Mouse (Mus musculus): ENCODE measurements around the gene Gm12666. TPM values are rescaled to one million over a fixed set of nuclear protein-coding genes. Genes with fewer than 3 reads are reported as not detected.

The Gm12666 gene
- total RNA-seq (2023) = 3.3 TPM

DNA sequence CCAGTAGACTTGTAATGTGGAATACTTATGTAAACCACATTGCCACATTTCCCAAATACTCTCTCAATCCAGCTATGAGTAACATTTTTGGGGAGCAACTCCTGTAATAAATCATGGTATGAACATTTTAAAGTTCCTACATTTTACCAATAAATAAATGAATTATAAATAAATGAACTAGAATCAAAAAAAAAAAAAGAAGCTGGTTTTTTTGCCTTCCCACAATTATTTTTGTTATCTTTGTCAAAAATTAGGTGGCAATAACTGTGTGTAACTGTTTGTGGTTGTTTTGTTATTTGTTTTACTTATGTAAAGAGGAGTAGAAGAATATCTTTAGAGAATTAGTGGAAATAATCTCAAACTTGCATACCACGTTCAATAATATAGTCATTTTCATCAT, at the start of gene Gm12666:
Gm12666 (minus strand) TSS at position 101 of the 400 bp plus-strand sequence.

DNA sequence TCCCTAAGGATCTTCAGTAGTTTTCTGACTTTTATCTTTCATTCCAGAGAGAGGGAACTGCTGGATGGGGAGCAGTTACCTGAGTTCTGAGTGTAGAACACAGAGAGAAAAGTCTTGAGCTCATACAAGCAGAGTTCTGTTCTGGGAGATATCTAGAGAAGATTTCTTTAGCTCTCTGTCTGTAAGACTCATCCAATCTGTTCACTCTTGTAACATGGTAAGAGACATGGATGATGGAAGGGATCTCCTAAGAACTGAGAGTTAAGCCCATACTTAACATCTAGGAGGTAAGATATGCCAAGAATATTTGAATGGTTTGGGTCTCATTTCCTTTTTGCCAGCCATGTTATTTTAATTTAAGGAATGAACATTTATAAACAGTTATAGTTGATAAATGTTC, 44.4 kb downstream of the Gm12666 start, which contains the start of gene Izumo3:
Izumo3 (minus strand) TSS at position 101 of the 400 bp plus-strand sequence.

Other genes starting within 250 kb of the Gm12666 start
- not detected for gene Izumo3, start 44.5 kb downstream of the Gm12666 start, total RNA-seq (2023)